Mouse (Mus musculus) G1E (cell line): ENCODE measurements around the gene Lrmda.

Source experiments
- CTCF ChIP-seq: IDR thresholded peaks from 2 replicates; pipeline ENCODE4 v1.5.1; 2012; ENCODE audit warnings: low read depth, low read length, inconsistent platforms, mixed read lengths
- GATA1 ChIP-seq: IDR thresholded peaks from 2 replicates; pipeline ENCODE4 v1.6.1; 2012; ENCODE audit warnings: borderline replicate concordance, low read length, inconsistent platforms, mixed read lengths

GRCm38 (mm10) chr14:22679008-22679704 is 659.6 kb downstream of the Lrmda start:
- TF ChIP-seq CTCF (no peak), GATA1 (no peak)
